Comparison of ENCODE assay signal across 9 mouse cellular contexts in genomic region chr9:108451519-108452160, GRCm38 (mm10). TPM values are rescaled to one million over a fixed set of nuclear protein-coding genes. Genes with fewer than 3 reads are reported as not detected.
A peak's percentile ranks its signal among the peaks of the same experiment; 100 is the strongest.
DNase-seq lines count a peak whose midpoint lies in the region; ATAC-seq and TF ChIP-seq lines count a peak whose summit lies in the region.
"Had no signal": no experiment of that assay in that cellular context is flagged by ENCODE, and none has a peak within 500 bp of the region (broad histone marks: within the 10 kb centered on the region; RNA-seq: fewer than 3 reads in every experiment).

No protein-coding gene starts in this region.

- H3K27ac ChIP-seq in kidney, embryonic 15.5 days, result peak overlapping the region; percentile 81
- peak overlapping the region; percentile 93 for H3K27ac ChIP-seq in neural tube, embryonic 13.5 days (replicated peaks)

- peaks cover 11% of the 10 kb centered on the region; the same call in 1 of the 2 replicates for H3K36me3 ChIP-seq in kidney, embryonic 15.5 days
- peaks cover 18% of the 10 kb centered on the region for H3K36me3 ChIP-seq in neural tube, embryonic 13.5 days

- 51% methylated on average over 6 of the region's 6 CpGs for WGBS in kidney, embryonic 15.5 days
- WGBS in neural tube, embryonic 13.5 days, result 50% methylated on average over 6 of the region's 6 CpGs
- WGBS in lung, adult 2 months, result 59% methylated on average over 6 of the region's 6 CpGs

- H3K9me3 ChIP-seq in kidney, embryonic 15.5 days (replicated peaks), result no peaks in the 10 kb centered on the region
- H3K9me3 ChIP-seq in neural tube, embryonic 13.5 days, result no peaks in the 10 kb centered on the region

- peak overlapping the region; percentile 69 for H3K4me3 ChIP-seq in kidney, embryonic 15.5 days (replicated peaks)
- peak overlapping the region; percentile 70 for H3K4me3 ChIP-seq in neural tube, embryonic 13.5 days
- no peak overlapping the region for H3K4me3 ChIP-seq in lung, adult 2 months (replicated peaks; ENCODE audit: extremely low read depth, low read depth, low read length)

- peak overlapping the region; percentile 67 for H3K9ac ChIP-seq in kidney, embryonic 15.5 days
- H3K9ac ChIP-seq in neural tube, embryonic 13.5 days, result peak overlapping the region; percentile 83

- peaks cover 42% of the 10 kb centered on the region for H3K4me1 ChIP-seq in kidney, embryonic 15.5 days
- peaks cover 55% of the 10 kb centered on the region for H3K4me1 ChIP-seq in neural tube, embryonic 13.5 days (replicated peaks)
- no peaks in the 10 kb centered on the region for H3K4me1 ChIP-seq in lung, adult 2 months (ENCODE audit: control insufficient read depth, insufficient read depth, low read length)

- no peak for TF ChIP-seq CTCF in lung, adult 2 months (IDR thresholded peaks at IDR 0.05; ENCODE audit: insufficient read depth, low read length)

- ATAC-seq in kidney, embryonic 15.5 days (replicated peaks; ENCODE audit: low FRiP score), result no peak
- ATAC-seq in neural tube, embryonic 13.5 days (ENCODE audit: low read depth), result no peak

- no peaks in the 10 kb centered on the region for H3K27me3 ChIP-seq in kidney, embryonic 15.5 days
- H3K27me3 ChIP-seq in neural tube, embryonic 13.5 days, result no peaks in the 10 kb centered on the region; the same call in 1 of the 2 replicates

- H3K4me2 ChIP-seq in kidney, embryonic 15.5 days, result peak overlapping the region; percentile 98
- H3K4me2 ChIP-seq in neural tube, embryonic 13.5 days, result peak overlapping the region; percentile 77

- no peak for TF ChIP-seq POLR2A in lung, adult 2 months (IDR thresholded peaks at IDR 0.05; ENCODE audit: borderline replicate concordance, extremely low read depth, low read depth, low read length)

- no peak for DNase-seq in kidney, postnatal 36 days
- DNase-seq in c-Kit-positive CD71-positive TER-119-positive erythroid progenitor cells, embryonic 14.5 days (ENCODE audit: low spot score), result peak; percentile 29
- DNase-seq in induced T-regulatory cell, adult 2 months (ENCODE audit: low read depth), result peak; percentile 18
- DNase-seq in T-cell, adult 2 months (ENCODE audit: low spot score), result no peak
- no peak for DNase-seq in layer of hippocampus, postnatal 25 days (ENCODE audit: extremely low spot score in 1 of 2, low spot score in 1 of 2)
- no peak for DNase-seq in lung, adult 2 months

RNA-seq across cellular contexts. Expression of gene Ccdc71, which starts 8.7 kb away (rescaled TPM):
- polyA plus RNA-seq in kidney, embryonic 15.5 days (2015; fragmentation: Nextera tagmentation; extraction: Ambion mirVana), result 61.6 and 62.9 TPM in 2 replicates
- polyA plus RNA-seq in neural tube, embryonic 13.5 days (2015; fragmentation: Nextera tagmentation; extraction: Ambion mirVana), result 55.3 and 57.0 TPM in 2 replicates
- 10 to 100 TPM; 28.4 to 41.1 TPM for total RNA-seq in layer of hippocampus, postnatal 25 days (2021)
- polyA plus RNA-seq in lung, adult 2 months (2012; rRNA removed), result 26.8 and 27.2 TPM in 2 replicates

RNA-seq across cellular contexts. Expression of gene Klhdc8b, which starts 9.7 kb away (rescaled TPM):
- 31.0 and 37.8 TPM in 2 replicates for polyA plus RNA-seq in kidney, embryonic 15.5 days (2015; fragmentation: Nextera tagmentation; extraction: Ambion mirVana)
- 68.4 and 86.4 TPM in 2 replicates for polyA plus RNA-seq in neural tube, embryonic 13.5 days (2015; fragmentation: Nextera tagmentation; extraction: Ambion mirVana)
- total RNA-seq in layer of hippocampus, postnatal 25 days (2021), result 10 to 100 TPM; 17.6 to 21.3 TPM
- polyA plus RNA-seq in lung, adult 2 months (2012; rRNA removed), result 108 and 109 TPM in 2 replicates

RNA-seq across cellular contexts. Expression of gene BC048562, which starts 15.4 kb away (rescaled TPM):
- polyA plus RNA-seq in kidney, embryonic 15.5 days (2015; fragmentation: Nextera tagmentation; extraction: Ambion mirVana), result not detected in 2 replicates
- polyA plus RNA-seq in neural tube, embryonic 13.5 days (2015; fragmentation: Nextera tagmentation; extraction: Ambion mirVana), result not detected in 2 replicates
- total RNA-seq in layer of hippocampus, postnatal 25 days (2021), result not detected
- not detected in 2 replicates for polyA plus RNA-seq in lung, adult 2 months (2012; rRNA removed)
- polyA plus RNA-seq: large intestine, adult 2 months had no signal

RNA-seq across cellular contexts. Expression of gene Ccdc36, which starts 23.4 kb away (rescaled TPM):
- polyA plus RNA-seq in kidney, embryonic 15.5 days (2015; fragmentation: Nextera tagmentation; extraction: Ambion mirVana), result 1.6 TPM in 2 replicates
- 0.74 and 1.4 TPM in 2 replicates for polyA plus RNA-seq in neural tube, embryonic 13.5 days (2015; fragmentation: Nextera tagmentation; extraction: Ambion mirVana)
- under 1 TPM; 0.10 to 0.16 TPM for total RNA-seq in layer of hippocampus, postnatal 25 days (2021)
- not detected in 2 replicates for polyA plus RNA-seq in lung, adult 2 months (2012; rRNA removed)
- polyA plus RNA-seq: large intestine, adult 2 months had no signal

RNA-seq across cellular contexts. Expression of gene Lamb2, which starts 27.9 kb away (rescaled TPM):
- 48.8 and 56.6 TPM in 2 replicates for polyA plus RNA-seq in kidney, embryonic 15.5 days (2015; fragmentation: Nextera tagmentation; extraction: Ambion mirVana)
- polyA plus RNA-seq in neural tube, embryonic 13.5 days (2015; fragmentation: Nextera tagmentation; extraction: Ambion mirVana), result 20.9 and 21.6 TPM in 2 replicates
- 10 to 100 TPM; 25.9 to 27.8 TPM for total RNA-seq in layer of hippocampus, postnatal 25 days (2021)
- polyA plus RNA-seq in lung, adult 2 months (2012; rRNA removed), result 189 and 231 TPM in 2 replicates

Comparison
In these comparisons a context has a peak if more than half of its experiments do, and no peak if none do; other contexts are left out.
1. DNase-seq: peak in c-Kit-positive CD71-positive TER-119-positive erythroid progenitor cells, embryonic 14.5 days (single experiment) and induced T-regulatory cell, adult 2 months (single experiment); none in kidney, postnatal 36 days (0 of 2), T-cell, adult 2 months (single experiment), layer of hippocampus, postnatal 25 days (0 of 2) and lung, adult 2 months (single experiment).